Mouse (Mus musculus) hindbrain, embryonic 14.5 days (tissue): Measurements from ENCODE around the gene Vtn. TPM values are rescaled to one million over a fixed set of nuclear protein-coding genes. Genes with fewer than 3 reads are reported as not detected.

Experiments
- ATAC-seq: fragments of 200-750 bp; cut with Nextera tagmentation; 2 replicates; pipeline ENCODE4 v1.8.0; 2017; ENCODE audit warnings: moderate number of reproducible peaks, mild to moderate bottlenecking, moderate TSS enrichment, moderate library complexity; ENCODE audit not compliant: low FRiP score
- DNase-seq: peaks from one replicate; pipeline ENCODE4 v3.0.0-alpha.2; 2015; ENCODE audit warnings: low spot score
- H3K27ac ChIP-seq: fragments of 300-500 bp; sonication (generic); 2 replicates; pipeline ENCODE4 v1.5.1; 2014; ENCODE audit warnings: mild to moderate bottlenecking, moderate library complexity
- H3K27me3 ChIP-seq: fragments of 300-500 bp; sonication (generic); 2 replicates; pipeline ENCODE4 v1.6.1; 2014; ENCODE audit warnings: mild to moderate bottlenecking, low read length, mixed read lengths; ENCODE audit not compliant: control insufficient read depth, insufficient read depth
- H3K36me3 ChIP-seq: fragments of 300-500 bp; sonication (generic); replicated peaks from 2 replicates; pipeline ENCODE4 v1.6.1; 2014; ENCODE audit not compliant: control insufficient read depth, insufficient read depth
- H3K4me1 ChIP-seq: fragments of 300-500 bp; sonication (generic); replicated peaks from 2 replicates; pipeline ENCODE4 v1.6.1; 2014; ENCODE audit warnings: antibody characterized with exemption, low read length, mixed read lengths; ENCODE audit not compliant: control insufficient read depth, insufficient read depth
- H3K4me2 ChIP-seq: fragments of 300-500 bp; sonication (generic); replicated peaks from 2 replicates; pipeline ENCODE4 v1.6.1; 2014; ENCODE audit warnings: mild to moderate bottlenecking, moderate library complexity
- H3K4me3 ChIP-seq: fragments of 300-500 bp; sonication (generic); replicated peaks from 2 replicates; pipeline ENCODE4 v1.5.1; 2014; ENCODE audit warnings: mild to moderate bottlenecking, low read length
- H3K9ac ChIP-seq: fragments of 300-500 bp; sonication (generic); 2 replicates; pipeline ENCODE4 v1.6.1; 2014
- H3K9me3 ChIP-seq: fragments of 300-500 bp; sonication (generic); 2 replicates; pipeline ENCODE4 v1.6.1; 2016; ENCODE audit warnings: low read length; ENCODE audit not compliant: control insufficient read depth
- WGBS: fragments of 180-500 bp; shearing (Covaris S2); extraction: QIAGEN DNeasy Blood & Tissue Kit; methylation state at CpG from one replicate; pipeline ENCODE4 v1.1.7; 2014; 5-methylcytosine and 5-hydroxymethylcytosine counted together
- polyA plus RNA-seq: library from polyadenylated mRNA; unstranded; fragments of >200 nt; fragmentation: Nextera tagmentation; extraction: Ambion mirVana; gene quantifications from 2 replicates; pipeline ENCODE4 v1.2.1, GENCODE M21; 2014

The Vtn gene
- polyA plus RNA-seq, 1 experiment from 2014 or later = 201 TPM

DNA sequence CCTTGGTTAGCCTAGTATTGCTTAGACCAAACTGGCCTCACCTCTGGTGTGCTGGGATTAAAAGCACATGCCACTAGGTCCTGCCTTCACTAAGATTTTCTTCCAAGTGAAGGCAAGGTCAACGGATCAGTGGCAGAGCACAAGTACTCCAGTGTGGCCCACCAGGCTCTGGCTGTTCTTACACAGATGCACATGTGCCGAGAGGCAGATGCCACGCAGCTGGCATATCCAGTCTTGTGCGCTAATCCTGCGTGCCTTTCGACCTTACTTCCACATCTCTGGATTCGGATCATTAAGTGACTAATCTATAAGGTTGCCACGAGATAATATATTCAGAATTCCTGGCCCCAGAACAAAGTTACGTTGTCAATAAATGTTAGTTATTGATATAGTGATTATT, 33.8 kb upstream of the Vtn start:
- Histone ChIP-seq H3K9me3 (no peaks in the 10 kb centered on the region), H3K36me3 (no peaks in the 10 kb centered on the region; the same call in 1 of the 2 replicates), H3K27me3 (no peaks in the 10 kb centered on the region), H3K4me2 (peak overlapping the region; percentile 71), H3K27ac (peak overlapping the region; percentile 89; the same call in 1 of the 2 replicates), H3K9ac (peak overlapping the region; percentile 75; the same call in 1 of the 2 replicates), H3K4me1 (peaks cover 12% of the 10 kb centered on the region), H3K4me3 (peak overlapping the region; percentile 57)
- WGBS = 28% methylated on average over 9 of the region's 9 CpGs
- no peak for DNase-seq
- ATAC-seq = no peak

DNA sequence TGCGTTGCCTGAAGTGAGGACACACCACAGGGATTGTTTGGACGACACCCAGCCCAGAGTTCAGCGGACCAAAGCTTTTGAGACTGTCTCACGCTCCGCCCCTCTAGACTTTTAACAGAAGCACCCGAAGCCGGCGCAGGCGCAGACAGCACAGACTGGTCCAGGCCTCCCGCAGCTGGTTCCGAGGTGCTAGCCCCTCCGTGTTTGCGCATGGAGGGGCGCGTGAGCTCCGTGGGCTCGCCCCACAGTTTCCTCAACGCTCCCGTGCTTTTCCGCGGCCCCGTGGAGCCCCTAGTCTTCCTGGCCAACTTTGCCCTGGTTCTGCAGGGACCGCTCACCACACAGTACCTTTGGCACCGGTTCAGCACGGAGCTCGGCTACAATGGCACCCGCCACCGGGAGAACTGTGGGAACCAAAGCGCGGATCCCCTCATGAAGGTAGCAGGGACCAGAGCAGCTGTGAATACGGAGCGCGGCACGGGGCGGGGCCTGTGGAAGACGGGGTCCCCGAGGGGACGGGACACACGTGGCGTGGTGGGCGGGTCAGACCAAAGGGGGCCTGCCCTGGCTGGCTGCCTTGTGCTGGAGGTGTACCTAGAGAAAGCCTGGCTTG, 33.2 kb upstream of the Vtn start, which contains the start of gene Slc46a1:
Gene Slc46a1 (plus strand): TSS at position 130 of the 613 bp plus-strand sequence.
- peak; percentile 92 for ATAC-seq
- H3K27ac ChIP-seq = peak within 1 kb of the TSS; percentile 89
- under 1% methylated on average over 41 of the region's 41 CpGs for WGBS
- peak within 1 kb of the TSS; percentile 71 for H3K4me2 ChIP-seq
- peak; percentile 80 for DNase-seq
- peaks cover 12% of the 10 kb centered on the region for H3K4me1 ChIP-seq
- peak within 1 kb of the TSS; percentile 57 for H3K4me3 ChIP-seq
- no peaks in the 10 kb centered on the region for H3K9me3 ChIP-seq
- H3K36me3 ChIP-seq = no peaks in the 10 kb centered on the region; the same call in 1 of the 2 replicates
- peak within 1 kb of the TSS; percentile 75 for H3K9ac ChIP-seq
- H3K27me3 ChIP-seq = no peaks in the 10 kb centered on the region

DNA sequence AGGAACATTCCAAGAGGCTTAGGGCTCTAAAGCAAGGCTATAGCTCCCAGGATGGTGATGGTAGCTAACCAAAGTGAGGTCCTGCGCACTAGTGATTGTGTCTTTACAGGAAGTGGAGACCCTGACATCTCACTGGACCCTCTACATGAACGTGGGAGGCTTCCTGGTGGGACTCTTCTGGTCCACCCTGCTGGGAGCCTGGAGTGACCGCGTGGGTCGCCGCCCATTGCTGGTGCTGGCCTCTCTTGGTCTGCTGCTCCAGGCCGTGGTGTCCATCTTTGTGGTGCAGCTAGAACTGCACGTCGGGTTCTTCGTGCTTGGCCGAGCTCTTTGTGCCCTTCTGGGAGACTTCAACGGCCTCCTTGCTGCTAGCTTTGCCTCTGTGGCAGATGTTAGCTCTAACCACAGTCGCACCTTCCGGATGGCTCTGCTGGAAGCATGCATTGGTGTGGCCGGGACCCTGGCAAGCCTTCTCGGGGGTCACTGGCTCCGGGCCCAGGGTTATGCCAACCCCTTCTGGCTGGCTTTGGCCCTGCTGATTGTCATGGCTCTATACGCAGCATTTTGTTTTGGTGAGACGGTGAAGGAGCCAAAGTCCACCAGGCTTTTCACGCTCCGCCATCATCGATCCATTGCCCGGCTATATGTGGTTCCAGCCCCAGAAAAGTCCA, 32.5 kb upstream of the Vtn start:
- H3K27ac ChIP-seq = peak overlapping the region; percentile 89; the same call in 1 of the 2 replicates
- H3K27me3 ChIP-seq = no peaks in the 10 kb centered on the region
- H3K9me3 ChIP-seq = no peaks in the 10 kb centered on the region
- peak overlapping the region; percentile 57 for H3K4me3 ChIP-seq
- H3K36me3 ChIP-seq = peaks cover 5% of the 10 kb centered on the region; the same call in 1 of the 2 replicates
- peak overlapping the region; percentile 71 for H3K4me2 ChIP-seq
- H3K4me1 ChIP-seq = peaks cover 12% of the 10 kb centered on the region
- DNase-seq = no peak
- H3K9ac ChIP-seq = peak overlapping the region; percentile 75
- WGBS = 46% methylated on average over 23 of the region's 23 CpGs
- peak; percentile 10; the same call in 1 of the 2 replicates for ATAC-seq

DNA sequence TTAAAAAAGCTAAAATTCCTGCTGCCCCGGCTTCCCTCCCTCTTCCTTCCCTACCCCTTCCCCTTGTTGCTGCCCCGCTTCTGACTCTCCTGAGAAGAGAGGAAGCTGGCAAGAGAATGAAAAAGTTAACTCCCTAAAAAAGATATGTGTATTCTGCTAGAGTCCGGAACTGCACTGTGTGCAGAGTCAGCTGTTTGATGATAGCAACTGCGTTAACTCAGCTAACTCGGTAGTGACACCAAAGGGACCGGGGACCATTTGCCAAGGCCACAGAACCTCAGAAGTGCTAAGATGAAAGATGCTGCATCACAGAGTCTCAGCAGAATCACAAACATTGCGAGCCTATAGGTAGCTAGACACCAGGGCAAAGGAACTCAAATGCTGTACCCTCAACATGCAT, 31.4 kb upstream of the Vtn start:
- no peak overlapping the region for H3K4me2 ChIP-seq
- no peak overlapping the region for H3K4me3 ChIP-seq
- peaks cover 5% of the 10 kb centered on the region; the same call in 1 of the 2 replicates for H3K36me3 ChIP-seq
- DNase-seq (no peak), ATAC-seq (no peak)
- no peaks in the 10 kb centered on the region for H3K27me3 ChIP-seq
- H3K9ac ChIP-seq = no peak overlapping the region
- WGBS = 91% methylated on average over 7 of the region's 7 CpGs
- H3K9me3 ChIP-seq = no peaks in the 10 kb centered on the region
- H3K4me1 ChIP-seq = peaks cover 12% of the 10 kb centered on the region
- H3K27ac ChIP-seq = no peak overlapping the region

DNA sequence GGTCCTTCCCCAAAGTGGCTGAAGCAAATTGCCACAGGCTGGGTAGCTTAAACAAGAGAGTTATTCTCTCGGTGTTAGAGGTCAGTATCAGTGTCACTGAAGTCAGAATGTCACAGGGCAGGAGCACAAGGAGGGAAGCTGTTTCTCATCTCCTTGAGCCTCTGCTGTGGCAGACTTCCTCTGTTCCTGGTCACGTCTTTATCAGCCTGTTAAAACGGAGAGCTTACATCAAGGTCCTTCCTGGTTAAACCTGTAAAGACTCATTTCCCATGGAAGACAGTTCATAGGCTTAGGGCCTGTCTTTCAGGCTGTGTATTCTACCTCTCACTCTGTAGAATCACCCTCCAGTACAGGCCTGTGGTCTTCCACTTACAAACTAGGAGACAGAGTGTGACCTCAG, 31.0 kb upstream of the Vtn start:
- no peaks in the 10 kb centered on the region for H3K9me3 ChIP-seq
- no peak overlapping the region for H3K9ac ChIP-seq
- DNase-seq (no peak), ATAC-seq (no peak)
- WGBS = 60% methylated on average over 3 of the region's 3 CpGs
- no peak overlapping the region for H3K4me3 ChIP-seq
- no peak overlapping the region for H3K27ac ChIP-seq
- peaks cover 5% of the 10 kb centered on the region; the same call in 1 of the 2 replicates for H3K36me3 ChIP-seq
- H3K27me3 ChIP-seq = no peaks in the 10 kb centered on the region
- peaks cover 12% of the 10 kb centered on the region for H3K4me1 ChIP-seq
- H3K4me2 ChIP-seq = no peak overlapping the region

DNA sequence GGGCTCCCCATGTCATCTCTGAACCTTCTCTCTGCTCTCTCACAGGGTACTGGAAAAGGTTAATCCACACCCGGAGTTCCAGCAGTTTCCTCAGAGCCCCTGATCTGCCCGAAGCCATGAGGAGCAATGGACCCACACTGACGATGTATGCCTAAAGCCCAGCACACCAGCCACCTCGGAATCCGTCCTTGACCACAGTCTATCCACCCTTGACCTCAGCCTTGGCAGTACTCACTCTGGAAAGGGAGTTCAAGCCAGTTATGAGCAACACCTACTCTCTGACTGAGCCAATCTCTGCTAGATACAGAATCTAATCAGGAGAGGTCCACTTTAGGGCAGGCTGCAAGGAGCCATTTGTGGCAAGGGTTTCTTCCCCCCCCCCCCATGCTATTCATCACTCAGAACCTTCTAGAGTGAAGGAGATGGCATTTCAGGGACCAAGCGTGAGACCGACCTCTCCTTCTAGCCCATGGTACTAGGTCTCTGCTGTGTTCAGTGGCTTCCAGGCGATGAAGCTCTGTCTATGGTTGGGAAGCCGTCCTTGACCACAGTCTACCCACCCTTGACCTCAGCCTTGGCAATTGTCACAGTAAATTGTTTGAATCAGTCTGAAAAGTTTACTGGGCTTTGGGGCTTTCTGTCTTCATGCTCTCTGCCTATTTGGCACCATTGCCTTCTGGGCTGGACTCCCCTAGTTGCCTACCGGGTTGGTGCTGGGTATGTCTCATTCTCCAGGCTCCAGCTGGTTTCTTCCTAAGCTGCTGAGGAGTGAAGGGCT, 27.4 kb upstream of the Vtn start:
- no peaks in the 10 kb centered on the region for H3K9me3 ChIP-seq
- H3K27me3 ChIP-seq = no peaks in the 10 kb centered on the region
- H3K4me1 ChIP-seq = peaks cover 2% of the 10 kb centered on the region
- H3K4me2 ChIP-seq = no peak overlapping the region
- no peak overlapping the region for H3K9ac ChIP-seq
- DNase-seq (no peak), ATAC-seq (no peak)
- no peak overlapping the region for H3K4me3 ChIP-seq
- WGBS = 95% methylated on average over 10 of the region's 10 CpGs
- no peak overlapping the region for H3K27ac ChIP-seq
- peaks cover 26% of the 10 kb centered on the region for H3K36me3 ChIP-seq

DNA sequence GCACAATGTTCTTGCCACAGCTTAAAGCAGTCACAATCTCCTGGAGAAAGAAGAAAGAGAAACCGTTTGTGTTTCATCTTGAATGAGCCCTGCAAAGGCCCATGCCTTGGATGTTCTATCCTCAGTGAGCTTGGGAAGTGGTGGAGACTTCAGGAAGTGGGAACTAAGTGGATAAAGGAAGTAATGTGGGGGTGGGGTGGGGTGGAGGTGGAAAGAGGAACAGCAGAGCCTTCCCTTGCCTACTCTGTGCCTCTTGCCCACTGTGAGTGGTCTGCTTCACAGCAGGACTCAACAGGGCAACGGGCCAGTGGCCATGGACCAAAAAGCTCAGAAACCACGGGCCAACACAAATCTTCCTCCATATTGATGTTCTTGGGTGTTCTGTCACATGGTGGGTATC, 23.6 kb upstream of the Vtn start:
- no peaks in the 10 kb centered on the region for H3K27me3 ChIP-seq
- no peaks in the 10 kb centered on the region for H3K9me3 ChIP-seq
- H3K27ac ChIP-seq = no peak overlapping the region
- peaks cover 37% of the 10 kb centered on the region for H3K36me3 ChIP-seq
- H3K4me1 ChIP-seq = no peaks in the 10 kb centered on the region
- DNase-seq (no peak), ATAC-seq (no peak)
- no peak overlapping the region for H3K4me2 ChIP-seq
- WGBS = 73% methylated on average over 3 of the region's 3 CpGs
- no peak overlapping the region for H3K9ac ChIP-seq
- no peak overlapping the region for H3K4me3 ChIP-seq

DNA sequence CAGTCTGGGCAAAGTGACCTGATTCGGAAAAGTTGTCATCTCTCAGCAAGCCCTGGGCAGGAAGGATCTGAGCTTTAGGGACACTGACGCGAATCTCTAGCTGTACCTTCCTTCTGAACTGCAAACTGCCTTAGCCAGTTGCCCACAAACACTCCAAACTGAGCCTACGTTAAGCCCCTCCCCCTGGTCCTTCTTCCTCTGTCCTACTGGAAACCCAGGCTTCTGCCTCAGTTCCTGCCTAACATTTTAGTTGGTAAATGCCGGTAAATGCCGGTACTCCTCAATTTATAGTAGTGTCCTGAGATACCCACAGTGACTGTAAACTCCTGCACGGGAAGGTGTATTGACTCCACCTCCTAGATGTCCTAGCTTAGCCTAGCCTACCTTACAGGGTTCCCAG, 15.3 kb upstream of the Vtn start:
- 70% methylated on average over 7 of the region's 7 CpGs for WGBS

DNA sequence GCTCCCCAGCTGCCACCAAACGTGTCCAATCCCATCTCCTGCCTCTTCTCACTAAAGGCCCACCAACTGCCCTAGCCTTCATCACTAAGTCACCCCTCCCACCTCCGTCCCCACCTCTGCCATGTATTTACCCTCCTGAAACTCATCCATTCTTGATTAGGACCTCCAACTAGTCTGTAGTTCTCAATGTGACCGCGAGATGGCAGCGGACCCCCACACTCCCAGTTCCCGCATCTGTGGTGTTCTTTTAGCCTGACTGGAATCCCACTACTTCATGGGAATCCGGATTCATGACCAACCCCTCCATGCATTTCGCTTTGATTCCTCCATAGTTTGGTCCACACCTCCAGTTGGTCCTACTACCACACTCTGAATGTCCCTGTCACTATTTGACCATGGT, 10.7 kb upstream of the Vtn start:
- H3K4me2 ChIP-seq = no peak overlapping the region
- H3K36me3 ChIP-seq = peaks cover 53% of the 10 kb centered on the region
- no peaks in the 10 kb centered on the region for H3K9me3 ChIP-seq
- 4% methylated on average over 8 of the region's 8 CpGs for WGBS
- ATAC-seq (peak; percentile 24; the same call in 1 of the 2 replicates), DNase-seq (peak; percentile 83)
- H3K4me1 ChIP-seq = 0 out of 2 replicates have a peak, but pooled peaks cover 11% of the 10 kb centered on the region
- H3K9ac ChIP-seq = no peak overlapping the region
- peaks cover 28% of the 10 kb centered on the region; the same call in 1 of the 2 replicates for H3K27me3 ChIP-seq
- H3K4me3 ChIP-seq = no peak overlapping the region
- H3K27ac ChIP-seq = no peak overlapping the region

More for the DNA sequence above, 15.3 kb upstream of the Vtn start:
- no peak overlapping the region for H3K27ac ChIP-seq
- H3K9me3 ChIP-seq = no peaks in the 10 kb centered on the region
- H3K36me3 ChIP-seq = peaks cover 82% of the 10 kb centered on the region
- no peak overlapping the region for H3K9ac ChIP-seq
- 0 out of 2 replicates have a peak, but pooled peaks cover 2% of the 10 kb centered on the region for H3K4me1 ChIP-seq
- no peak overlapping the region for H3K4me3 ChIP-seq
- no peak for DNase-seq
- no peak for ATAC-seq
- no peak overlapping the region for H3K4me2 ChIP-seq
- H3K27me3 ChIP-seq = peaks cover 9% of the 10 kb centered on the region; the same call in 1 of the 2 replicates
